Mouse (Mus musculus): ENCODE data around the gene Gls.

GRCm38 (mm10) chr1:52175321-52175720 lies 57.7 kb downstream of the Gls start:
- no peak for TF ChIP-seq CTCF (IDR thresholded peaks at IDR 0.05; ENCODE audit: low read depth, low read length)
- TF ChIP-seq TAL1 (conservative IDR thresholded peaks at IDR 0.05; ENCODE audit: low read depth, low read length): no peak

Measured in G1E (cell line).